Mouse (Mus musculus) hindbrain, embryonic 11.5 days (tissue): ENCODE data around the gene Atrn. TPM values are rescaled to one million over a fixed set of nuclear protein-coding genes. Genes with fewer than 3 reads are reported as not detected.
A peak's percentile ranks its signal among the peaks of the same experiment; 100 is the strongest.

Experiments used
- ATAC-seq: fragments of 200-750 bp; cut with Nextera tagmentation; 2 replicates; pipeline ENCODE4 v1.8.0; 2017; ENCODE audit warnings: mild to moderate bottlenecking, moderate TSS enrichment, moderate library complexity; ENCODE audit not compliant: low FRiP score
- DNase-seq: peaks from one replicate; pipeline ENCODE4 v3.0.0-alpha.2; 2015; ENCODE audit warnings: low spot score
- H3K27ac ChIP-seq: fragments of 300-500 bp; sonication (generic); 2 replicates; pipeline ENCODE4 v1.5.1; 2014; ENCODE audit warnings: mild to moderate bottlenecking, low read depth, low read length
- H3K27me3 ChIP-seq: fragments of 300-500 bp; sonication (generic); 2 replicates; pipeline ENCODE4 v1.6.1; 2014; ENCODE audit warnings: mild to moderate bottlenecking, low read length, moderate library complexity, mixed read lengths; ENCODE audit not compliant: control insufficient read depth, insufficient read depth
- H3K36me3 ChIP-seq: fragments of 300-500 bp; sonication (generic); 2 replicates; pipeline ENCODE4 v1.6.1; 2014; ENCODE audit warnings: mild to moderate bottlenecking, low read length, moderate library complexity, mixed read lengths; ENCODE audit not compliant: control insufficient read depth, insufficient read depth
- H3K4me1 ChIP-seq: fragments of 300-500 bp; sonication (generic); replicated peaks from 2 replicates; pipeline ENCODE4 v1.6.1; 2014; ENCODE audit warnings: low read length, mixed read lengths; ENCODE audit not compliant: control insufficient read depth, insufficient read depth
- H3K4me2 ChIP-seq: fragments of 300-500 bp; sonication (generic); replicated peaks from 2 replicates; pipeline ENCODE4 v1.6.1; 2014; ENCODE audit warnings: mild to moderate bottlenecking, low read depth, low read length
- H3K4me3 ChIP-seq: fragments of 300-500 bp; sonication (generic); 2 replicates; pipeline ENCODE4 v1.5.1; 2014; ENCODE audit warnings: low read depth, low read length
- H3K9ac ChIP-seq: fragments of 300-500 bp; sonication (generic); 2 replicates; pipeline ENCODE4 v1.6.1; 2014; ENCODE audit warnings: low read depth, low read length
- H3K9me3 ChIP-seq: fragments of 300-500 bp; sonication (generic); 2 replicates; pipeline ENCODE4 v1.6.1; 2016; ENCODE audit warnings: low read length; ENCODE audit not compliant: control insufficient read depth
- WGBS: fragments of 180-500 bp; shearing (Covaris S2); extraction: QIAGEN DNeasy Blood & Tissue Kit; methylation state at CpG from one replicate; pipeline ENCODE4 v1.1.7; 2014; 5-methylcytosine and 5-hydroxymethylcytosine counted together
- polyA plus RNA-seq: library from polyadenylated mRNA; unstranded; fragments of >200 nt; fragmentation: Nextera tagmentation; extraction: Ambion mirVana; gene quantifications from 2 replicates; pipeline ENCODE4 v1.2.1, GENCODE M21; 2014

Gene Atrn
- polyA plus RNA-seq, 1 experiment from 2014 or later, result 9.9 TPM

- Histone ChIP-seq H3K4me2 (no peak overlapping the region), H3K36me3 (no peaks in the 10 kb centered on the region), H3K9me3 (no peaks in the 10 kb centered on the region), H3K4me3 (no peak overlapping the region), H3K9ac (no peak overlapping the region), H3K4me1 (0 out of 2 replicates have a peak, but pooled peaks cover 3% of the 10 kb centered on the region), H3K27me3 (peaks cover 32% of the 10 kb centered on the region), H3K27ac (no peak overlapping the region)
- WGBS, result 84% methylated on average over 5 of the region's 5 CpGs
- DNase-seq (no peak), ATAC-seq (no peak)
Measured at GRCm38 (mm10) chr2:131038675-131039074, 132.4 kb downstream of the Atrn start.

GRCm38 (mm10) chr2:131040854-131041825 is 134.8 kb downstream of the Atrn start:
- ATAC-seq, result peak; percentile 63; the same call in 1 of the 2 replicates
- Histone ChIP-seq H3K27ac (no peak overlapping the region), H3K4me2 (peak overlapping the region; percentile 94), H3K9ac (peak overlapping the region; percentile 40), H3K4me1 (0 out of 2 replicates have a peak, but pooled peaks cover 3% of the 10 kb centered on the region), H3K36me3 (no peaks in the 10 kb centered on the region), H3K9me3 (no peaks in the 10 kb centered on the region), H3K4me3 (peak overlapping the region; percentile 52), H3K27me3 (peaks cover 32% of the 10 kb centered on the region)
- DNase-seq, result peak; percentile 54
- 3% methylated on average over 113 of the region's 115 CpGs for whole genome bisulfite sequencing

GRCm38 (mm10) chr2:131042988-131043387 is 136.7 kb downstream of the Atrn start, which contains the start of gene Gfra4:
Gfra4 (minus strand) TSS chr2:131043088.
- Histone ChIP-seq H3K36me3 (no peaks in the 10 kb centered on the region), H3K4me2 (no peak within 1 kb of the TSS), H3K27me3 (peaks cover 32% of the 10 kb centered on the region), H3K9ac (no peak within 1 kb of the TSS), H3K4me1 (0 out of 2 replicates have a peak, but pooled peaks cover 3% of the 10 kb centered on the region), H3K4me3 (no peak within 1 kb of the TSS), H3K9me3 (no peaks in the 10 kb centered on the region), H3K27ac (no peak within 1 kb of the TSS)
- WGBS, result 75% methylated on average over 2 of the region's 2 CpGs
- DNase-seq (no peak), ATAC-seq (no peak)

- Histone ChIP-seq H3K36me3 (no peaks in the 10 kb centered on the region), H3K9ac (no peak overlapping the region), H3K27ac (no peak overlapping the region), H3K4me2 (no peak overlapping the region), H3K4me1 (0 out of 2 replicates have a peak, but pooled peaks cover 3% of the 10 kb centered on the region), H3K4me3 (no peak overlapping the region), H3K27me3 (peaks cover 32% of the 10 kb centered on the region), H3K9me3 (no peaks in the 10 kb centered on the region)
- 13% methylated on average over 7 of the region's 7 CpGs for WGBS
- no peak for DNase-seq
- ATAC-seq, result no peak
Measured at GRCm38 (mm10) chr2:131044354-131044852, 138.1 kb downstream of the Atrn start.

- Histone ChIP-seq H3K36me3 (no peaks in the 10 kb centered on the region), H3K27ac (no peak overlapping the region), H3K9me3 (no peaks in the 10 kb centered on the region), H3K4me3 (no peak overlapping the region), H3K27me3 (peaks cover 26% of the 10 kb centered on the region), H3K9ac (no peak overlapping the region), H3K4me1 (0 out of 2 replicates have a peak, but pooled peaks cover 3% of the 10 kb centered on the region), H3K4me2 (no peak overlapping the region)
- DNase-seq (no peak), ATAC-seq (no peak)
- WGBS, result 85% methylated on average over 9 of the region's 9 CpGs
Measured at GRCm38 (mm10) chr2:131044989-131045720, 138.9 kb downstream of the Atrn start.

GRCm38 (mm10) chr2:131046025-131046424 is 139.7 kb downstream of the Atrn start:
- ATAC-seq (no peak), DNase-seq (no peak)
- Histone ChIP-seq H3K27ac (no peak overlapping the region), H3K9ac (no peak overlapping the region), H3K36me3 (no peaks in the 10 kb centered on the region), H3K4me2 (no peak overlapping the region), H3K4me1 (0 out of 2 replicates have a peak, but pooled peaks cover 3% of the 10 kb centered on the region), H3K9me3 (no peaks in the 10 kb centered on the region), H3K4me3 (no peak overlapping the region), H3K27me3 (peaks cover 17% of the 10 kb centered on the region)
- WGBS, result 91% methylated on average over 2 of the region's 2 CpGs

- Histone ChIP-seq H3K9me3 (no peaks in the 10 kb centered on the region), H3K4me2 (no peak overlapping the region), H3K27ac (no peak overlapping the region), H3K4me1 (peaks cover 5% of the 10 kb centered on the region), H3K27me3 (peaks cover 45% of the 10 kb centered on the region), H3K9ac (no peak overlapping the region), H3K36me3 (no peaks in the 10 kb centered on the region), H3K4me3 (no peak overlapping the region)
- WGBS, result 77% methylated on average over 5 of the region's 5 CpGs
- DNase-seq (no peak), ATAC-seq (no peak)
Measured at GRCm38 (mm10) chr2:131052043-131052442, 145.7 kb downstream of the Atrn start.

GRCm38 (mm10) chr2:131052862-131053418 is 146.6 kb downstream of the Atrn start:
- Histone ChIP-seq H3K27ac (no peak overlapping the region), H3K9me3 (no peaks in the 10 kb centered on the region), H3K4me3 (no peak overlapping the region), H3K4me2 (no peak overlapping the region), H3K27me3 (peaks cover 45% of the 10 kb centered on the region), H3K4me1 (peaks cover 5% of the 10 kb centered on the region), H3K36me3 (no peaks in the 10 kb centered on the region), H3K9ac (no peak overlapping the region)
- no peak for DNase-seq
- no peak for ATAC-seq
- WGBS, result 71% methylated on average over 6 of the region's 6 CpGs
